Mouse (Mus musculus): Measurements from ENCODE around the gene Qk.

The Qk gene

GRCm38 (mm10) chr17:10326596-10327045 lies 7.0 kb upstream of the Qk start:
- DNase-seq (ENCODE audit: low spot score), result peak; percentile 77

- DNase-seq (ENCODE audit: low spot score), result no peak
Observed at GRCm38 (mm10) chr17:10325921-10326320, 6.3 kb upstream of the Qk start.

- DNase-seq (ENCODE audit: low spot score), result peak; percentile 12
Observed at GRCm38 (mm10) chr17:10321754-10322153, 2.1 kb upstream of the Qk start.

DNA sequence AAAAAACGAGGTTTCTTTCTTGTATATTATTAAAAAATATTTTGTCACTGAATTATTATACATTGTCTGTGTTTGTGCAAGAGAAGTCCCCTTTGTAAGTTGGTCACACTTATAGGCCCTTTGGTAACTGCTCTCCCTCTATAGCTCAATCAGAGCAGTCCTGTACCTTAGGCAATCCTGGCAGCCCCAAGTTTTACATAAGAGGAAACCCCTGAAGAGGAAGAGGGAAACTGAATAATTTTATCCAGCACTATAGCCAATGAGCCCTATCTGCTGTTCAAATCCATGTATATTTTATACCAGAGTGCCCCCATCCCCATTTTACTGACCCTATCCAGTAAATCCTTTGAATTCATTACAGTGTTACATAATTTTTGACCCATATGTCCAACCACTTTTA lies 1.4 kb upstream of the Qk start:
- DNase-seq (ENCODE audit: low spot score), result peak; percentile 21

- DNase-seq (ENCODE audit: low spot score), result no peak
Observed at GRCm38 (mm10) chr17:10320456-10320790, 769 bp upstream of the Qk start.

- no peak for DNase-seq (ENCODE audit: low spot score)
Observed at GRCm38 (mm10) chr17:10319431-10319684, 296 bp downstream of the Qk start.

DNA sequence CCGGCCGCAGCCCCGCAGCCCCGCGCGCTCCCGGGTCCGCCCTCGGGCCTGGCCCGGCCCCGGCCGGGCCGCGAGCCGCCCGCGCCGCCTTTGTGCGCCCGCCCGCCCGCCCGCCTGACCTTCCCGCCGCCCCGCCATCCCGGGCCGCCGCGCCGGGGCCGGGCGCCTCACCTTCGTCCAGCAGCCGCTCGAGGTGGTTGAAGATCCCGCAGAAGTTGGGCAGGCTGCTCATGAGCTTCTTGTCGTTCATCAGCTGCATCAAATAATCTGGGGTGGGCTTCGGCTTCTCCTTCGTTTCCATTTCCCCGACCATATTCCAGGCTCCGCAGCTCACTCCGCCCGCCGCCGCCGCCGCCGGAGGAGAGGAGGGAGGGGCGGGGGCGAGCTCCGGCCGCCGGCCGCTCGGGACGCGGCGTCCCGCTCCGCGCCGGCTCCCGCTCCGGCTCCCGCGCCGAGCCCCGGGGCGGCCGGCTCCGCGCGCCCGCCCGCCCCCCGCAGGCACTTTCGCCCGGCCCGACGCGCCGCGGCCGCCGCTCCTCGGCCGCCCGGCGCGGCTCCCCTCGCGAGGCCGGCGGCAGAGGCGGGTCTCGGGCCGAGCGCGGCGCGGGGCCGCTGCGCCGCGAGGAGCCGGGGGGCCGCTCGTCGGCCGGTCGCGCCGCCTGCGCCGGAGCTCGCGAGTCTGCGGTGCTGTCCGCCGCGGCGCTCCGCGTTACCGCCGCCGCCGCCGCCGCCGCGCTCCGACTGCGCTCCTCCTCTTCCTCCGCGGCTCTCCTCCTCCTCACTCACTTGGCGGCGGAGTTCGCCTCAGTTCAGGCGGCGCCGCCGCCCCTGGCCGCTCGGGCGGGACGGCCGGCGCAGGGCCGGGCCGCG lies 858 bp downstream of the Qk start:
- peak; percentile 83 for DNase-seq (ENCODE audit: low spot score)

- no peak for DNase-seq (ENCODE audit: low spot score)
Observed at GRCm38 (mm10) chr17:10317981-10318551, 1.6 kb downstream of the Qk start.

GRCm38 (mm10) chr17:10317186-10317585 lies 2.5 kb downstream of the Qk start:
- DNase-seq (ENCODE audit: low spot score), result peak; percentile 71

- DNase-seq (ENCODE audit: low spot score), result no peak
Observed at GRCm38 (mm10) chr17:10316446-10316845, 3.2 kb downstream of the Qk start.

DNA sequence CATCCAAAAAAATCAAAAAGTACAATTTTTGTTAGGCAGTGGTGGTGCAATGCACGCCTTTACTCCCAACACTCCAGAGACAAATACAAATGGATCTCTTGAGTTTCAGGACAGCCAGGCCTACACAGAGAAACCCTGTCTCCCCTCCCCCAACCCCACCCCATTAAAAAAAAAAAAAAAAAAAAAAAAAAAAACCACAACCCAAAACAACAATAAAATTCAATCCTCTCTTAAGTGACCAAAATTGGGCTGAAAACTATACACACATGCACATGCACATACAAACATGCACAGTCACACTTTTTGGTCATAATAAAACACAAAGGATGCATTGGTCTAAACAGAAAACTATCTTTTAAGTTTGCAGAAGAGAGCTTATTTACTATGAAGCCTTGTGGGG lies 9.6 kb downstream of the Qk start:
- DNase-seq (ENCODE audit: low spot score), result no peak

- no peak for DNase-seq (ENCODE audit: low spot score)
Observed at GRCm38 (mm10) chr17:10309135-10309623, 10.5 kb downstream of the Qk start.

GRCm38 (mm10) chr17:10306424-10306823 lies 13.2 kb downstream of the Qk start:
- no peak for DNase-seq (ENCODE audit: low spot score)

- no peak for DNase-seq (ENCODE audit: low spot score)
Observed at GRCm38 (mm10) chr17:10304001-10304400, 15.7 kb downstream of the Qk start.

GRCm38 (mm10) chr17:10300968-10301795 lies 18.5 kb downstream of the Qk start:
- no peak for DNase-seq (ENCODE audit: low spot score)

DNA sequence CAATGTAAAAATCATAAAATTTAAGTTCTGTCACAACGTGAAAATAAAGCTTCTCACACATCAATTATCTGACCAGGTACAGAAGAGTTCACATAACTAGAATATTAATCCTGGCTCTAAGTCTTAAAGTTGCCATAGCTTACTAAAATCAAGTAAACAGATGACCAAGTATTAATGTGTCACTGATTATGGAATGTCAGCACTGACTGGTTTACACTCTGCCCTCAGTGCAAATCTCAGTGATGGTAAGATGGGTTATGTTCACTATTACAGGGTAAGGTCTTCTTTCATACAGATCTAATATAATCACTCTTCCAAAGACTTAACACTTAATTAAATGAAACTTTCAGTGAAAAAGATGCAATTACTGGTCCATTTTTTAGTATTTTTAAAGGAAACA lies 20.3 kb downstream of the Qk start:
- no peak for DNase-seq (ENCODE audit: low spot score)

- no peak for DNase-seq (ENCODE audit: low spot score)
Observed at GRCm38 (mm10) chr17:10292520-10292919, 27.1 kb downstream of the Qk start.

DNA sequence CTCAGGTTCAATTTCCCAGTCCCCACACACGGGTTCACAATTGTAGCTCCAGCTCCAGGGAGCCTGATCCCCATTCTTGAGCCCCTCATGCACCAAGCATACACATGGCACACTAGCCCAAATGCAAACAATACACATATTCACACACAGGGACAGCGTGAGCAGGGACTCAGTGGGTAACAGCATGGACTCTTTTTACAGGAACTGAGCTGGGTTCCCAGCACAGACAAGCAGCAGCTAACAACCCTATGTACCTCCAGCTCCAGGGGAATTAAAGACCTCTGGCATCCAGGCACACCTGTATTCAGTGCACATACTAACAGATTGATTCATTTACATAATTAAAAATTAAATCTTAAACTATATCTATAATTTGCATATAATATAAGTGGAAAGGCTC lies 34.9 kb downstream of the Qk start:
- DNase-seq (ENCODE audit: low spot score), result no peak

DNA sequence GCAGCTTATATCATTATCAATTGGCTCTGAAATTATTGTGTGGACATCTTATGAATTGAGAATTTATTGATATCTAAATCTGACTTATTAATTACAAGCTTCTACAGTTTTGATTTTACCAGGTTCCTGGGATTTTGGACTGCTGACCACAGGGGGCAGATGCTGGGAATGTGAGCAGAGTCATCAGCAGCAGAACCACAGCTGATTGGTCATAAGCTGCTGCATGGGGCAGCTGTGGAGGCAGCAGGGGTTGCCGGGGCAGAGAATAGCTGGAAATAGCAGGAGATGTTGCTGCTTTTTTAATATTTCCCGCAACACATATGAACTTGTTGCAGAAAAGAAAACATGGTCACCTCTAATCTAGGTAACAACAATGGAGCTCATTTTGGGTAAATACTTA lies 40.1 kb downstream of the Qk start:
- no peak for DNase-seq (ENCODE audit: low spot score)

- DNase-seq (ENCODE audit: low spot score), result no peak
Observed at GRCm38 (mm10) chr17:10269518-10269917, 50.1 kb downstream of the Qk start.

- no peak for DNase-seq (ENCODE audit: low spot score)
Observed at GRCm38 (mm10) chr17:10268468-10268867, 51.2 kb downstream of the Qk start.

GRCm38 (mm10) chr17:10266207-10266606 lies 53.4 kb downstream of the Qk start:
- DNase-seq (ENCODE audit: low spot score), result no peak
